Mouse (Mus musculus) skeletal muscle tissue, adult 2 months (tissue): ENCODE results near the gene Pan2.
"Not testable (repeated sequence)": the region's sequence is repeated elsewhere in the genome, so short reads cannot be mapped to it uniquely, and the experiment has no call there.

Experiments
- DNase-seq: peaks from one replicate; pipeline ENCODE4 v3.0.0-alpha.2; 2012; ENCODE audit warnings: low read depth, low spot score

Pan2 gene

DNA sequence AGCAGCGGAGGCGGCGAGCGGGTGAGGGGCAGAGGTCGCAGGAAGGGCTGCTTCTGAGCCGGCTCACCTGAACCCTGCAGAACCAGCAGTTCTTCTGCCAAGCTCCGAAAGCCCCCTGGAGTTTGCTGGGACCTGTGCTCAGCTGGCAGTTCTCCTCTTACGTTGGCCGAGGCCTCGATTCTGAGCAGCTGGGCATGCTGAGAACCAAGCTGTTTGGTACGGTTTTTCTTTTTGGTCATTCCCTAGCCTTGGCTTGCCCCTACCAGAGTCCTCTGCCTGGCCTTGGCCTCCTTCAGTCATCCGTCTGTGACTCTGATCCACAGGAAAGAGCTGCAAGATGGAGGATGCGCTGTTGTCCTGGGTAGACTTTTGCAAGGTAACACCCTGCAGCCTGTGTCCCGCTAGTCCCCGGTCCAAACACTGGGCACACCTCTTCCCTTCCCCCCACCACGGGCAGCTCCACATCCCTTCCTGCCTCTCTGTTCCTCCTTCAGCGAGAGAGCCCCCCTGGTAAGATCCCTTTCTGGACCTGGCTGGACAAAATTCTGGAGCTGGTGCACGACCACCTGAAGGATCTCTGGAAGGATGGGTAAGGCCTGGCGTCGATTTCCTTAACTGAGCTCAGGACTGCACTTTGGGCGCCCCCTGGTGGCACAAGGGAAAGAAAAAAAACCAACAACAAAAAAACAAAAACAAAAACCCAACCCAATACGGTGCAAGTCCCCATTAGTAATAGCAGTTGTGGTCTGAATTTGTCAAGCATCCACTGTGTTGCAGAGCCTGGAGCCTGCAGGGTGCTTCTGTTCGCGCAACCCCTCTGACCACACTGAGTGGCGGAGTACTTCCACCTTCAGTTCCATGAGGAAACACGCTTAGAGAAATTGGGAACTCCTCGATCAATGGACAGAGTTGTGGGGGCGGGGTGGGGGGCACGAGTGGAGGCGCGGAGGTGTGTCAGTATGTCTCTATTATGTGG, 19.2 kb upstream of the Pan2 start:
- DNase-seq = peak; percentile 32

DNA sequence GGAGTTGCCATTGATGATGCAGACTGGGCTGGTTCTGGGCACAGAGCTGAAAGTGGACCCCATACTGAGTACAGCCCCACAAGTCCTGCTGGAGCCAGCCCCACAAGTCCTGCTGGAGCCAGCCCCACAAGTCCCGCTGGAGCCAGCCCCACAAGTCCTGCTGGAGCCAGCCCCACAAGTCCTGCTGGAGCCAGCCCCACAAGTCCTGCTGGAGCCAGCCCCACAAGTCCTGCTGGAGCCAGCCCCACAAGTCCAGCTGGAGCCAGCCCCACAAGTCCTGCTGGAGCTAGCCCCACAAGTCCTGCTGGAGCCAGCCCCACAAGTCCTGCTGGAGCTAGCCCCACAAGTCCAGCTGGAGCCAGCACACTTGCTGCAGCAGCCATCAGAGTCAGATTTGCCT, 12.5 kb upstream of the Pan2 start:
- DNase-seq = peak; percentile 49

DNA sequence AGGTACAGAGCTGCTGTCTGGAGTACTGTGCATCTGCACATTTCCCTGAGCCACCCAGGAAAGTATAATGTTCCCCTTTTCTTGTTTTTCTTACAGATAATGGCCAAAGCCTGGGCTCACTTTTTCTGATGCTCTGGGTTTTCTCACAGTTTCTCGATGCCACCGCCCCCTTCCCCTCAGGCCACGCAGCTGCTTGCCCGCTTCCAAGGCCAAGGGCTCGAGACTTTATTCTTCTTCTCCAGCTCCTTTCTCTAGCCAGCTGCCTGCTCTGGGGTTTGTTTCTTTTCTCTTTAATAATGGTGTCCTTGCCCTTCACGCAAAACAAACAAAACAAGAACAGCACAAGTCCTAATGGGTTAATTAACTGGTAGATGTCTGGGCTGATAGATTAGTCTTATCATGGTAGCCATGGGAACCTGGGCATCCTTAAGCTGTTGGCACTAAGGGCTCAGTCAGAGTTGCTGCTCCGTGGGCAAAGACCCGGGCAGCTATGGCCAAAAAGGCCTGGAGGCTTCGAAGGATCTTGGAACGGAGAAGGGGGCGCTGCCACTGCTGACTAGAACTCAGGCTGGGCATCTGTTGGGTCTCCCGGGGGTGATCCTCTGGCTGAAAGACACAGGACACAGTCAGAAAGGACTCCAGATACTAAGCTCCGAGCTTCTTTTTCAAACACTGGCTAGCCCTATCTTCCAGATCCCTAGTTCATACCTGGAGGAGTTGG, 6.6 kb upstream of the Pan2 start:
- DNase-seq = no peak

DNA sequence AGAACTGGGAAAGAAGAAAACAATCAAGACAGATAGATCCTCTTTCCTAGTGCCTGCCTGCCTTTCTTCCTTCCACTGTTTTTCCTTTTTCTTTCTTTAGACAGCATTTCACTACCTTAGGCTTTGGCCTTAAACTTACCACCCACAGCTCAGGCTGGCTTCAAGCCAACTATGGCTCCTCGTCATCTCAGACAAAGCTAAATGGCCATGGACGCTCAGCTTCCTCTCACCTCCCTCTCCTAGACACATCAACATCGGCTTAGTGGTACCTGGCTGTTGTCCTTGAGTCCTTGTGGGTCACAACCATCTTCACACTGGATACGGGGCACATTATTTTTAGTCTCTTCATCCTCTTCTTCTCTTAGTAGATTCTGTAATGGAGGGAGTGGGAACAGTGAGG, 5.9 kb upstream of the Pan2 start:
- no peak for DNase-seq

DNA sequence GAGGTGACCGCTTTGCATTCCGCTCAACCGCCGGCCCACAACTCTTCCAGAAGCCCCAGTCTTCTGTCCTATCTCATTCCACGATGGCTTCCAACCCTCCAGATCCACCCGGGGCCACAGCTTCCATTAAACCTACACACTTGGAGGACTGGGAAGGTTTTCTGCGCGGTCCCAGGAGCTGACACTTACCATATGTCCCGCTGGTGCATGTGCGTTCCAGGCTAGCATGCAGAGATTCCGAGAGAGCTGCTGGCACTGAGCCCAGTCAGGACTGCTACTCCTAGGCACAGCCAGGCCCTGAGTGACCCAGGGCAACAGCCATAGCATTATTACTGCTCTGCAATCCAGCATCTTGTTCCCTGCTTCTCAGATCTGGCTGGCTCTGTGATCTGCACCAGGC, 5.5 kb upstream of the Pan2 start:
- no peak for DNase-seq

DNA sequence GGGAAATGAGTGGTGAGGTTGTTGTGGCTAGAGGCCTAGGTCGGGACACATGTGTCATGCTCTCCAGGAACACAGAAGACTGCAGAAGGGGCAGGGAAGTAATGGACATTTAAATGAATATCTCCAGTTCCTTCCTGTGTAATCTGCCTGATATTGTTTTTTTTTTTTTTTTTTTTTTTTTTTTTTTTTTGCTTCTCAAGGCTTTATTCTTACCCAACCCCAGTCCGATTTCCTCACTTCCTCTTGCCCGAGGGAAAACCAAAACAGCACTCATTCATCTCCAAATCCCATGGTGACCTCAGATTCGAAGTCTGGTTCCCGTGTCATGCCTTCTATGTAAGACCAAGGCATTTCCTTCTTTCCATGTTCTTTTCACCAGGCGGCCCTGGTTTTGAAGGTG, 4.9 kb upstream of the Pan2 start:
- DNase-seq = no peak

DNA sequence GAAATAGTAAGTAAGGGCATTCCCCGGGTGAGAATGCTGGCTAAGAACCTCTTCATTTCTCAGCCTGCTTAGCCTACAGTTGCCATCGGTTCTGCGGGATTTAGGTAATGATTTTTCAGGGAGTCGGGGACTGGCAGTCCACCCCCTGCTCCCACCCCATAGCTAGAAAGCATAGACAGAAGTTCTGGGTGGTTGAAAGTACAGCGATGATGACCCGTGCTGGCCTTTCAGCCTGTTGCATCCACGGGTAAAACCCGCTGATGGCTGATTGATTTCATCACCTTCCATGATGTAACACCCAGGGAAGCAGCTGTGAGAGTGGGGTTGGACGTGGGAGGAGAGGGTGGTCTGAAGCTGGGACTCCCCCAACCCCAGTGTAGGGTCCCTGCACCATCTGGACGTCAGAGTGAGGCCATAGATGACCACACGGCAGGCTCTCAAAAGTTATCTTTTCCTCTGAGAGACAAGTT, 4.4 kb upstream of the Pan2 start, which contains the start of gene Il23a:
Il23a (minus strand) TSS at position 51 of the 470 bp plus-strand sequence.
- no peak for DNase-seq

DNA sequence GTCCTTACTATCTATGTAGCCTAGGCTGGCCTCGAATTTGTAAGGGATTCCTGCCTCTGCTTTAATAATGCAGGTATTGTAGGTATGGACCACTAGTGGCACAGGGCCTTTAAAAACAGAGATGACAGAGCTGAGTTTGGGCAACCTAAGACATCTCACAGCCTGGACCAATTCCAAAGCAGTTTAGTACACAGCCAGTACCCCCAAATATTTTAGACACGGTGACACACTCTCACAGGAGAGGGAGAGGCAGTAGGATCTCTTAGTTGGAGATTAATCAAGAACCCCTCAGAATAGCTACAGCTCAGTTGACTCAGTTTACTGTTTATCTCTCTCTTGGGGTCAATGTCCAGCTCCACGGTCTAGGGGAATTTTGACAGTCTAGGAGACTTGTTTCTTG, 778 bp upstream of the Pan2 start:
- no peak for DNase-seq

DNA sequence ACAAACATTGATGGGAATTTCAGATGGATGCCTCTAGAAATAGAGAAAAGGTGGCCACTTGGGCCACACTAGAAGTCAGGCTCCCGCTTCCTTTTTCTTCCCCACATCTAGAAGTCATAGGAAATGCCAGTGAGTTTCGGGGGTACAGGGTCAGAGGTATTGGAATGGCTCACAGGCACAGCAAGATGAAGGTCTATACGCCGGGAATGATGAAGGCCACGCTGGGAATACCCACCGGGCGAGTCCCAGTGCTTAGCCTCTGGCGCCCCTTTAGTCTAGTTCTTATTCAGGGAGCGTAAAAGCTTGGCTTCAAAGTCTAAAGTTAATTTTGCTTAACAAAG, 380 bp upstream of the Pan2 start:
- no peak for DNase-seq

DNA sequence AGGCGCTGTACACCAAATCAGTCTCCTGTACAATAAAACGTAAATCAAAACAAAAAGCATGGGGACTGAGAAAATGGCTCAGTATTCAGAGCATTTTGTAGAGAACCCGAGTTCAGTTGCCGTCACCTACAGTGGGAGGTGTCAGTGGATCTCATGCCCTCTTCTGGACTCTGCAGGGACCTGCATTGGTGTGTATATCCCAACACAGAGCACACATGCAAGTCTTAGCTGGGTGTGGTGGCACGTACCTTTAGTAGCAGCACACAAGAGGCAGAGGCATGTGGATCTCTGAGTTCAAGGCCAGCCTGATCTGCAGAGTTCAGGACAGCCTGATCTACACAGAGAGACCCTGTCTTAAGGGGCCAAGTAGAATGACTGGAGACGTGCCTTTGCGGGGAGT, 6.5 kb downstream of the Pan2 start:
- DNase-seq = no peak

DNA sequence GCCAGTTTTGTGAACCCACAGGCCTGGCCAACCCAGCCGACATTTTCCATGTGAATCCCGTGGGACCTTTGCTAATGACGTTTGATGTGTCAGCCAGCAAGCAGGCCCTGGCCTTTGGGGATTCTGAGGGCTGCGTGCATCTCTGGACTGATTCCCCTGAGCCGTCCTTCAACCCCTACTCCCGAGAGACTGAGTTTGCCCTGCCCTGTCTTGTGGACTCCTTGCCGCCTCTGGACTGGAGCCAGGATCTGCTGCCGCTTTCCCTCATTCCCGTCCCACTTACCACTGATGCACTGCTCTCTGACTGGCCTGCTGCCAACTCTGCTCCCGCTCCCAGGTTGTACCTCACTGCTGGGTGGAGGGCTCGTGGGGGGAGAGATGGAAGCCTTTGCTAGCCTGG, 7.0 kb downstream of the Pan2 start:
- DNase-seq = peak; percentile 21

DNA sequence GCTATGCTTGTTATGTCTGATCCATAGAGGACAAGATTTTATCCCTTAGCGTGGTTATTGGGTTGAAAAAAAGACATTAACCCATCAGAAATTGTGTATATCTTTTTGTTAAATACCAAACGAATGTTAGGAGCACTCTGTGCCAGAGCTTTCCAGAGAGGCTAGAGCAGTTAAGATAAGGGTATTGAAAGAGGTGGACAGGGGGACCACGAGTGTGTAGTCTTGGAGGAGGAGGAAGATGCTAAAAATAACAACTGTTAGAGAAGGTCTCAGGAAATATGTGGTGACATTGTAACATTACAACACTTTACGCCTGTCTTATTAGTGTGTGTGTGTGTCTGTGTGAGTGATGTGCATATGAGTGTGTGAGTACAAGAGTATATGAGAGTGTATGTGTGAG, 7.8 kb downstream of the Pan2 start:
- no peak for DNase-seq

DNA sequence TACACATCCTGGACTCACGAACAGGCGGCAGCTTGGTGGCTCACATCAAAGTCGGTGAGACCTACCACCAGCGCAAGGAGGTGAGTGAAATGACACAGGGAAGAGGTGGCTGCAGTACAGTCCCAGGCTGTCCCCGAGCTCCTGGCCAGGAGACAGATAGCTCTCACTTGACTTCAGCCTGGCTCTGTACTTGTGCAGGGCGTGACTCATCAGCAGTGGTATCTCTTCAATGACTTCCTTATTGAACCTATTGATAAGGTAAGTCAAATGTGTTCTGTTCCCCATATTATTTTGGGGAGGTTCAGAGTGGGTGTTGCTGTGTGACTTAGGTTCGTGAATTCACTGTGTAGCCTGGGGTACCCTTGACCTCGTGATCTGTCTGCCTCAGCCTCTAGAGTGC, 12.4 kb downstream of the Pan2 start:
- DNase-seq = no peak

DNA sequence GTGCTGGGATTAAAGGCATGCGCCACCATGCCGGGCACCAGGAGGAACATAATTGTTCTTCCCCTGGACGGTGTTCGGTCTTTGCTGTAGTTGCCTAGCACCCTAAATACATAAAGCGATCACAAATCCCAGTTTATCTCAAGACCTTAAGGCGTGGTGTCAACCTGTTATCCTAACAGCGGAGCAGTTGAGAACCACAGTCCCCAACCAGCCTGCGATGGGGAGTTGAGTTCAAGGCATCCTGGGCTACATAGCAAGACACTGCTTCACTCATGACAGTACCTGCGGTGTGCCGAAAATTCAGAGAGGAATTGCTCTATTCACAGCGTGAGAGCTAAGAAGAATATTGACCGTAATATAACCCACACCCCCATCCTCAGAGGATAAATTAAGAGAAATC, 18.5 kb downstream of the Pan2 start:
- no peak for DNase-seq

DNA sequence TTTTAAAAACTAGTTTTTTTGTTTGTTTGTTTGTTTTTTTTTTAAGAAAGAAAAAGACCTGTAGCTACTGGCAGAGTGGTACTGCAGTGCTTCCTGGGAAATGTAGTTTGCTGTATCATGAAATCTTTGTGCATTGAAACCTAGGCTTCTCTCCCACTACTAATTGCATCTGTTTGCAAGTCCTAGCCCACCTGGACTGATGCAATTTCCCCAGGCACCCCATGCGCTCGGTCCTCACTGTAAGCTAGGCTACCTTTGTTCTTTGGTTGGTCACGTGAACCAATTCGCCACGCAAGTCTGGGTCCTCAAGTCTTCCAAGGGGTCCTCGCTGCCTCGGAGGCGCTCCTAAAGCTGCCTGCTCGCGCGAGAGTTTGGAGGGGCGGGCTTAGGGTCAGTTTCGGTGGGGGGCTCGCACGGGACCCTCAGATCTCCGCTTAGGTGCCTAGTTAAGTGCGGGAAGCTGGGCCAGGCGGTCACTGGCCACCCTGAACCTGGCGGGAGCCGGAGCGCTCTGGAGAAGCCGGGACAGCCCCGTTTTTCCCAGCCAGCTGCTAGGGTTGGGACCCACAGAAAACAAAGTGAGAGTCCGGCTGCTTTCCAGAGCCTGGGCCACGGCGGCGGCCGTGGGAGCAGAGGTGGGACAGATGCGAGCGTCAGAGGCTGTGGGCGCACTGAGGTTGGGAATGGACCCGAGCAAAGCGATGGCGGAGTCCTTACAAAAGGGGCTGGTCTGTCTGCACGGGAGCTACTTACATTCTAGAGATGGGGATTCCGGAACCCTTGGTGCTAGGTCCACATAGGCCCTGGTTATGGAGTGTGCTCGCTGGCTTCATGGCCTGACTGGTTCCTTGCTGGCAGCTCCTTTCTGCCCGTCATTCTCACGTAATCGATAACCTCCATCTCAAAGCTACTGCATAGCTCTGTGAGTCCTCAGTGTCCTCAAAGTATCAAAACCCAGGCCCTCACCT, 19.3 kb downstream of the Pan2 start, which contains the start of gene Cnpy2:
Cnpy2 (plus strand) TSS at position 319 of the 968 bp plus-strand sequence.
- peak; percentile 76 for DNase-seq

DNA sequence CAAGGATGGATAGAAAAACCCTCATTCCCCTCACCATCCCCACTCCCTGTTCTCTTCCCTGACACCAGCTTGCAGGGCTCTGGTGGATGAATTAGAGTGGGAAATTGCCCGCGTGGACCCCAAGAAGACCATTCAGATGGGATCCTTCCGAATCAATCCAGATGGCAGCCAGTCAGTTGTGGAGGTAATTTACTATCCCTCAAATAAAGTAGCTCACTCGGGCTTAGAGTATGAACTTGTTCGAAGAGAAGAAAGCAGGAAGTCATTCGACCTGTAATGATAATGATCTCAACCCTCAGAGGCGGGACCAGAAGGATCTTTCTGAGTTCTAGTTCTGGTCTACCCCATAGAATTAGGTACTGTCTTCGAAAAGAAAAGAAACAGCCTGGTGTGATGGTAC, 20.4 kb downstream of the Pan2 start:
- no peak for DNase-seq

DNA sequence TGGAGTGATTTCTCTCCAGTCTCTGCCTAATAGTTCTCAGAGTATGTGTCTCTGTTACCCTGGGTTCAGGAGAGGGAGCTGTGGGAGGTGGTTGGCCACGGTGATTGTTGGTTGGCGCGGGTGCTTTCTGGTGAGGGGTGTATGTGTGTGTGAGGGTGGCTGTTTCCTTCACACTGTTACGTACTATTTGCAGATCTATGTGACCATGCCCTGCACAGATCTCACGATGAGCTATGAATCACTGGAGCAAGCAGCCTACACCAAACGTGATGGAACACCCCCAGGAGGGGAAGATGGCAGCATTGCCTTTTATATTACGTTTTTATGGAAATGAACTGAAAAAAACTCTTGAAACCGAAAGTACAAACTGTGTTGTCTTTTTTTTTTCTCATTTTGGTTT, 23.7 kb downstream of the Pan2 start:
- no peak for DNase-seq

DNA sequence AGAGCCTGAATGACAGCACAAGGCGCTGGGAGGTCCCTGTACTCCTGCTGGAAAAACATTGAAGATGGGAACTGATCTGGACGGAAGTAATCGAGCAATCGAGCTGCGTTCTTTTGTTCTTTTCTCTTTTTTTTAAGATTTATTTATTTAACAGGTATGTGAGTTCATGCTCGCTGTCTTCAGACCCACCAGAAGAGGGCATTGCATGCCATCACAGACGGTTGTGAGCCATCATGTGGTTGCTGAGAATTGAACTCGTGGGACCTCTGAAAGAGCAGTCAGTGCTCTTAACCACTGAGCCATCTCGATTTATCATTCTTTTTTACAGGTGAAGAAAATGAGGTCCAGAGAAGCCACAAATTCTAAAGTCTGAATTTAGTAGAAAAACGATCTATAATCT, 24.5 kb downstream of the Pan2 start:
- no peak for DNase-seq

DNA sequence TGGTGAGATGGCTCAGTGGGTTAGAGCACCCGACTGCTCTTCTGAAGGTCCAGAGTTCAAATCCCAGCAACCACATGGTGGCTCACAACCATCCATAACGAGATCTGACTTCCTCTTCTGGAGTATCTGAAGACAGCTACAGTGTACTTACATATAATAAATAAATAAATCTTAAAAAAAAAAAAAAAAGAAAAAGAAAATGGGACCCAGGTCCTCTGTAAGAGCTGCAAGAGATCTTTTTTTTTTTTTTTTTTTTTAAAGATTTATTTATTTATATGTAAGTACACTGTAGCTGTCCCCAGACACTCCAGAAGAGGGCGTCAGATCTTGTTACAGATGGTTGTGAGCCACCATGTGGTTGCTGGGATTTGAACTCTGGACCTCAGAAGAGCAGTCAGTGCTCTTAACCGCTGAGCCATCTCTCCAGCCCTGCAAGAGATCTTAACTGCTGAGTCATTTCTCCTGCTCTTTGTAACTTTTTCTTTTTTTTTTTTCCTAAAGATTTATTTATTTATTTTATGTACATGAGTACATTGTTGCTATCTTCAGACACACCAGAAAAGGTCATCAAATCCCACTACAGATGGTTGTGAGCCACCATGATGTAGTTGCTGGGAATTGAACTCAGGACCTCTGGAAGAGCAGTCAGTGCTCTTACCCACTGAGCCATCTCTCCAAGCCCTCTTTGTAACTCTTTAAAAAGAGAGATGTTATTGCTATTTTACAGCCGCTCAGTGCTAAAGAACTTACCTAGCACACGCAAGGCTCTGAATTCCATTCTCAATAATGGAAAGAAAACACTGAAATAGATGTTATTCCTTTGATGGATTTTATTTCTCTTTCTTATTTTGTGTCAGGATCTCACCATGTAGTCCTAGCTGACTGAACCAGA, 29.5 kb downstream of the Pan2 start:
- not testable (repeated sequence) for DNase-seq

DNA sequence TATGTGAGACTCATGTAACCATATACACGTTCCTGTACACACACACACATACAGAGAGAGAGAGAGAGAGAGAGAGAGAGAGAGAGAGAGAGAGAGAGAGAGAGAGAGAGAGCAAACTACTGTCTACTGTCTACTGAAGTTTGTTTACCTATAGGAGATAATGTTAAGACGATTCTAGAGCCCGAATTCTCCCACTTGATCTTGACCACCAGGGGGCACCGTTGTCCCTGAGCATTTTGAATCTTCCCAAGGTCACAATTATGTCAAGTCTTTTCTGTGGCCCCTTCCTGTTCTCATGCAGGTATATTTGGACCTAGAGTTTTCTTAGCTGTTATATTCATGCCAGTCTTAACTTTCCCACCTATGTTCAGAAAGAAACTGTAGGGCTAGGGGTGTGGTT, 32.4 kb downstream of the Pan2 start:
- peak; percentile 74 for DNase-seq

DNA sequence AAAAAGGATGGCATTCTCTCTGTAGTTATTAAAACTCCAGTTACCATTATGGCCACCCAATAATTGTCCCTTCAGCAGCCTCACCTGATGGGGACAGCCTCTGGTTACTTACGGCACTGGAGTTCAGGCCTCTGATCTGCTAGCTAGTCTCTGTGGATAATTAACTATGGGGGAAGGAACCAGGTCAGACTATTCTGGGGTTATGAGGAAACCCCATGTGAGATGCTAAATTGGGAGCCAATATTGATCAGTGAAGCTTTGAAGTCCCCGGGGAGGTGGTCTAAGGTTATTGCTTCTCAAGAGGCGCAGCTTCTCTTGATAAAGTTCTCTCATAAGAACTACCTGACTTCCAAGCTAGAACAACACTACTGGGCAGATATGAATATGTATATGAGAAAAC, 33.1 kb downstream of the Pan2 start:
- no peak for DNase-seq
